Mouse (Mus musculus) urinary bladder, postnatal 10 days (tissue): ENCODE results near the gene Hist1h2be.

Source experiments
- DNase-seq: peaks from one replicate; pipeline ENCODE4 v3.0.0; 2022; ENCODE audit warnings: low spot score

Hist1h2be gene

DNA sequence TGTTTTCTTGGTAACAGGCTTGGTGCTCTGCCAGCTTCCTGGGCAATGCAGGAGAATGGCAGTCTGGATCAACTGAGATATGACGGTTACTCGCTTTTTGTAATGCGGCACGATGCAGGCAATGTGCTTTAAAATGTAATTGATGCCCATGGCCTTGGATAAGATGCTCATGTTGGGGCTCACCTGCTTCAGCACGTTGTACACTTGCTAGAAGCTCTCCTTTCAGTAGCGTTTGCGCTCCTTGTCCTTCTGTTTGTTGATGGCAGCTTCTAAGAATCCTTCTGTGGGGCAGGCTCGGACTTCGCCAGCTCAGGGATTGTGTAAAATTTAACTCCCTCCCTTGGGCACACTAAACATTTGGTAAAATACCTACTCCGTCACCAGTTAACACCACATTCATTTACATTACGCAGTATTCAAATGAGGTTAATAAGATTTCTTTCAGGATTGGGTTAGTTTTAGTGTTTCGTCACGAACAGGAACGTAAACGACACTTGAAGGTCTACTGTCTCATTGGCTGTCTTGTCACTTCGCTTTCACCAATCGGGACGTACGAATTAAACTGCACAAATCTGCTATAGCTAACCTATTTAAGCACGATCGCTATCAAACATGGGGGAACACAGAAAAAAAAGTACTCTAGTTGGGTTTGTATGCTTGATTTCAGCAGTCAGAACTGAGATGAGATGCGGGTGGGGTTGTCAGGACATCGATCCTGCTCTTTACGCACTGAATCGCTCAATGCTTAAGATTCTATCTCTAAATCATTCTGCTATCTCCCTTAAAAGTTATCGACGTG is at the start of gene Hist1h2be:
TSS of gene Hist1h2be (minus strand) at position 392 of the 799 bp plus-strand sequence.
- DNase-seq = no peak

DNA sequence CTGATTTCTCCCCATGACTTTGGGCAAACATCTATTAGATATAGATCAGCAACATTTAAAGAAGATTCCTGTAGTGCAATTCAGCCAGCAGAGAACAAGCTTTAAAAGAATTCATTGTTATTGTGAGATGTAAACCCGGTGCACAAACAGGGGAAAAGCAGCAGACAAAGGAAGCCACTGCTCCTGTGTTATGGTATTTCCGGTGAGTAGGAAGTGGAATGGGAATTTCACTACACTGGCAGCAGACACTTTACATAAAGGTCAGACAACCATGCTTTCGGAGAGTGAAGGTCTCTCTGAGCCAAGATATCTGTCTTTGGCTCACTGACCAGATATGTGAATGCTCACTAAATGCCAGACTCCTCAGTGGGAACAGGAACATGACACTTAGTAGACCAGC is 41.6 kb upstream of the Hist1h2be start:
- DNase-seq = no peak

DNA sequence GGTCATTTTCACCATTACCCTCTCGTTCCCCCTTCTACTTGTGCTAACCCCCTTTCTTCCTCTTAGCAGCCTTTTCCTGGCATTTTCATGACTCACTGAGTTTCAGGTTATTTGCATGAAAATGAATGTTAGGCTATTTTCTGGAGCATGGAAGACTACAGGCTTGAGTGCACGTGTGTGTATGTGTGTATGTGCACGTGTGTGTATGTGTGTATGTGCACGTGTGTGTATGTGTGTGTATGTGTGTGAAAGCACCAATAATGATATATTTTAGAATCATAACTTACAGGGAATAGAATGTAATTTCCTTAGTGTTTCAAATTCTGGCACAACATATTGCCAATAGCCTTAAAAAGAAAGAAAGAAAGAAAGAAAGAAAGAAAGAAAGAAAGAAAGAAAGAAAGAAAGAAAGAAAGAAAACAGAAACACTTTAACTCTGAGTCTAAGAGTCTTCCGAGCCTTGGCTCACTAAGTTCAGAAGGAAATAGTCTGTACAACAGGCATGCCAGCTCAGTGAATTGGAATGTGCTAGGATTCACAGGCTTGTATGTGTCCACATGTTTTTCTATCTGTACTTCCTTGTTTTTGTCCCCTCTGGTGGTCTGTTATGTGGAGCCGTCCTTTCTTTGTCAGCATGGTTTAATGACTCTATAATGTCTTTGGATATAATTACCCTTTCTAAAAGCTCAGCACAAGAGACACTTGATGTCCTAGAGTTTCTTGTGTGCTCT is 38.9 kb upstream of the Hist1h2be start:
- DNase-seq = no peak

DNA sequence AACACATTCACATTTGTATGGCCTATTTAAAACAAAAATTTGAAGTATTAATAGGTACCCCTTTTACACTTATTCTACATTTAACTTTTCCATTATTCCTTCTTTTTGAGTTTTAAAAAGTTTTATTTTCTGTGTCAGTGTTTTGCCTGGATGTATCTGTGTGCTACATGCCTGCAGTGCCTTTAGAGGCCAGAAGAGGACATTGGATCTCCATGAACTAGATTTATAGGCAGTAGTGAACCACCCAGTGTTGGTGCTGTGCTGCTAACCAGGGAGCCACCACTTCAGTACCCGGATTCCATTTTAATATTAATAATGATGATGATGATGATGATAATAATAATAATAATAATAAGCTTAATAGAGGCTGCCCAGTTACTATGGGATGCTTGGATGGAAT is 9.7 kb upstream of the Hist1h2be start:
- DNase-seq = no peak

DNA sequence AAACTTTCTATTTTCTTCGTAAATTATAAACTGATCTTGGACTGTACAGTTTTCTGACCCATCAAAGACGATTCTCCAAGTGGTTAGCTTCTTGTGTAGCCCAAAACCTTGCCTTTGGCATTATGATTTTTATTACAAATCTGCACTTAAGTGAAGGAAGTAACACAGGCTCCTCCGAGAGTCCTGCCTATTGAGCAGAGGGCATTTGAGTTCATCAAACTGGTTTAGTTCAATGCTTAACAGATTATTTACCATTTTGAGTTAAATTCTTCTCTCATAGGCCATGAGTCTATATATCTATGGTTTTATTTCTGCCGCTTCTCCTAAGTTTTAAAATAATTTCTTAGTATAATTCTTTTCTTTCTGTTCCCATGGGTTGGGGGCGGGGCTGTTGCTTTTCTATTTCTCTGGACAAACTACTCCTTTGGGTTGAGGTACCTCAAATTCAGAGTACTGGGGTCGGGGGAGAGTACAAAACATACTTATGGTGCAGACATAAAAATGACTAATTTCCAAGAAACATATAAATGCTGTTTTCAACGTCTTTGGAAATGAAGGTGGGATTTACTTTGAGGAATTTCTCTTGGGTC is 2.0 kb upstream of the Hist1h2be start:
- DNase-seq = no peak

DNA sequence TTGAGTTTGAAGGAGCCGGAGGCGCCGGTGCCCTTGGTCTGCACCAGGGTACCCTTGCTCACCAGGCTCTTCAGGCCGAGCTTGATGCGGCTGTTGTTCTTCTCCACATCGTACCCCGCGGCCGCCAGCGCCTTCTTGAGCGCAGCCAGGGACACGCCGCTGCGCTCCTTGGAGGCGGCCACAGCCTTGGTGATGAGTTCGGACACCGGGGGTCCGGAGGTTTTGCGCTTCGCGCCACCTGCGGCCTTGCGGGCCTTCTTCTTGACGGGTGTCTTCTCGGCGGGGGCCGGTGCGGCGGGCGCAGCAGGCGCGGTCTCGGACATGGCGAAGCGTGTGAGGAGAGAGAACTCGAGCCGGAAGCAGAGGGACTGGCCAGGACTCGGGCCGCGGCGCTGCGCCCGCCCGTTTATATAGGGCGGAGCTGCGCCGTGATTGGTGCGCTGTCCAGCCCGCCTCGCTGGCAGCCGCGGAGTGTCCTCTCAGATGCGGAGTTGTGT is 1.3 kb upstream of the Hist1h2be start, which contains the start of gene Hist1h1e:
TSS of gene Hist1h1e (minus strand) at position 384 of the 497 bp plus-strand sequence.
- DNase-seq = peak; percentile 59

DNA sequence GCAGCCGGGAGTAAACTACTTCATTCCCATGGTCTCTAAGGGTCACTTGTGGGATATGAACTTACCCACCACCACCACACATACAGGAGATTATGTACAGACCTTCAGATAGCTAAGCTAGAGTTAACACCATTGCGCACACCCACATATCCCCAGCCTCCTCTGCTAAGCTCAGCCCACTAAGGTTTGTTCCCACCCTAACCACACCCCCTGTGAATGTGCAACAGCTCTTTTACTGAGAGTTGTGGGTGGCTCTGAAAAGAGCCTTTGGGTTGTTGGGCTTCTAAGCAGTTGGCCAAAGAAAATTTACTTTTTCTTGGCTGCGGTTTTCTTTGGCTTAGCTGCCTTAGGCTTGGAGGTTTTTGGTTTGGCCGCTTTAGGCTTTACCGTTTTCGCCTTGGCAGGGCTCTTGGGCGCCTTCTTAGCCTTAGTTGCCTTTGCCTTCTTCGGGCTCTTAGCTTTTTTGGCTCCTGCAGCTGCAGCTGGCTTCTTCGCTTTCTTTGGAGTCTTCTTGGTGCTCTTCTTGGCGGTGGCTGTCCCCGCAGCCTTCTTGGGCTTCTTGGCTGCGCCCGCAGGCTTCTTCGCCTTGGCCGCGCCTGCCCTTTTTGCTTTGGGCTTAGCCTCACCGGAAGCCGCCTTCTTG is 729 bp upstream of the Hist1h2be start:
- no peak for DNase-seq

DNA sequence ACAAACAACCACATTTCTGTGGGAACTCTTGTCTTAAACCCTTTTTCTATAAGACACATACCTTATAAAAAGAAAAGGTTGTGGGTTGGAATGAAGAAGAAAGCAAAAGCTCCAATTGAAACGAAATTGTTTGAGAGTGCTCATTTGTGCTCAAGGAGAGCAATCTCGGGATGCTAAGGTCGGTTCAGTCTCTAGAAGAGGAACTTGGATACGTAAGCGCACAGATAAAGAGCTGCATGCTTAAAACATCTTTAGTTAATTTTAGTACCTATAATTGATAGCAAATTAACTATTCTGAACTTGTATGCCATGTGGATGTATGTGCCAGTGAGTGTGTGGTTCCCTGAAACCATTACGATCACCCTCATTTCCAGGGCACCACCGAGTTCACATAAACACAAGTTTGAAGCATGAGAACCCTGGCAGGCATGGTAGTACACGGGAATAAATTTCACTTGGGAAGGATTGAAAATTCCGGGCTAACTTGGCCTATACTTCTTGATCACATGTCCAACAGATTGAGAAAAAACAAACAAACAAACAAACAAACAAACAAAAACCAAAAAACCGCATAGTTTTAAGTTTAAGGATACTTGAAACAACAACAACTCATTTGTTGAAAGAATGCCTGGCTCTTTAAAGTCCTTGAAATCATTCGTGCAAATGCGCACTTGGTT is 730 bp downstream of the Hist1h2be start:
- no peak for DNase-seq

DNA sequence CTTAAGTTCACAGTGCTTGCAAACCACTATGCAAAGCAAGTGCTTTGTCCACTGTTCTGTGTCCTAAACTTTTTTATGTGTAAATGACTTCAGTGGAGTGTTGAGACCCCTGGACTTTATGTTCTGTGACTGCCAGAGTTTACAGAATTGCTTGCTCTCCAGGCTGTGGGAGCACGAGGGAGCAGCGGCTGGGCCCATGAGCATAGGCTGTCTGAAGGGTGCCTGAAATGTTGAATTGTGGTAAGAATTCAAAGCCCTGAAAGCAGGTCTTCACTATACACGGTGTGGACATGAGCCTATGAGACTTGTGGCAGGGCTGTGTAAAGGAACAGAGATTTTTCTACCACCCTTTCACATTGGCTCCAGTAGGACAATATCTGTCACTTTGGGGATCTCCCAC is 9.3 kb downstream of the Hist1h2be start:
- no peak for DNase-seq

DNA sequence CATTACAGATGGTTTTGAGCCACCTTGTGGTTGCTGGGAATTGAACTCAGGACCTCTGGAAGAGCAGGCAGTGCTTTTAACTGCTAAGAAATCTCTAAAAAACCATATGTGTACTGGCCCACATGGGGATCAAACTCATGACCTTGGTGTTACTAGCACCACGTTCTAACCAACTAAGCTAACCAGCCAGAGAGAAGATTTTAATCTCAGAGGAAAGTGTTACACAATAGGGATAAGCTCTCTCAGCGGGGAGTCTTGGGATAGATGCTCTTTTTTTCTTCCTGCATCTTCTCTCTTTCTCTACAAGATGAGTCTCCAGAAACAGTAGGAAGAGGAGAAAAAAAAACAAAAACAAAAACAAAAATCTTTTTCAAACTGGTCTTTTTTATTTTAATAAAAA is 10.5 kb downstream of the Hist1h2be start:
- no peak for DNase-seq

DNA sequence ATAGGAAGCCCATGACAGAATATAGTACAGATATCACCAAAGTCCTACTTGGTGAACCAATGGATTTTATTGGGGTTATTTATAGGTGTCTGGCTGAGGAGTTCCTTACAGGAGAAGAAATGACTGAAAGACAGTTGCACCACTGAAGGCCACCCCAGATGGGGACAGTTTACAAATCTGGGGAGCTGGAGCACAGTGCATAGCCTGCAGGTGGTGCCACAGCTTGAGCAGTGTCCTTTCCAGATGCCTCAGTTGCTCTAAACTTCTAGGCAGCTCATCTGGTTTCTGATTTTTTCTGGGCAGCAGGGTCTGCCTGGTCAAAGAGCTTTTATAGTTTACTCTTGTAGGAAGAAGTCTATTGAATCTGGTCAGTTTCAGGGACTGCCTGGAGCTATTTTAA is 11.1 kb downstream of the Hist1h2be start:
- no peak for DNase-seq

DNA sequence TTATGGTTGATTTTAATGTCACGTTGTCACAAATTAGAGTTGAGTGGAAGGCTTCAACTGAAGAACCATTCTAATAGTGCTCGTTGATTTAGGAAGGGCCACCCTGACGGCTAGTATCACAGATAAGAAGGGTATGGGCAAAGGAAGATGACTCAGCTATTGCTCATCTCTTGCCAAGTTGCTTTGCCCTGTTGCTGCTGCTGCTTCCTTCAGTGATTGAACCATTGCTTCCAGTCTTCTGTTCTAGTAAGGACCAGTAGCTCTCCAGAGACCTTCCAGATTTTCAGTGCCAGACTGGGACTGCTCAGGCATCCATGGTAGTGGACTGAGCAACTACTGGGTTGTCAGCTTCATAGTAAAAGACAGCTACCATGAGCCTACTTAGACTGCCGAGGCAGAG is 11.7 kb downstream of the Hist1h2be start:
- no peak for DNase-seq

DNA sequence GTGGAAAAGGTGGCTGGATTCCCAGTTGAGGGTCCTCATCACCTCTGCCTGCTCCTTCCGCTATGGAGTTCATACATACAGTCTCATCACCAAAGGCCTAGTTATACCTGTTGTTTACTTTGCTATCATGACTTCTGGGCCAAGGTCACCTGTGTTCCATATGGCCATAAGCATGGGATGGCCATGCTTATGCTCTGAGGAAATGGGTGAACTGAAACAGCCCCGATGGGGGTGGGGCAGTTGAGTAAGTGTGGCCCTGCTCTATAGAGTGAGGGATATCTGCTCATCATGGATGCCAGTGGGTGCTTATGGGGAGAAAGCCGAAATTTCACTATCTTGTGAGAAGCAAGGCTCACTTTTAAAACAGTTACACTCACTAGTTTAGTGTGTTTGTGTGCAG is 15.9 kb downstream of the Hist1h2be start:
- no peak for DNase-seq

DNA sequence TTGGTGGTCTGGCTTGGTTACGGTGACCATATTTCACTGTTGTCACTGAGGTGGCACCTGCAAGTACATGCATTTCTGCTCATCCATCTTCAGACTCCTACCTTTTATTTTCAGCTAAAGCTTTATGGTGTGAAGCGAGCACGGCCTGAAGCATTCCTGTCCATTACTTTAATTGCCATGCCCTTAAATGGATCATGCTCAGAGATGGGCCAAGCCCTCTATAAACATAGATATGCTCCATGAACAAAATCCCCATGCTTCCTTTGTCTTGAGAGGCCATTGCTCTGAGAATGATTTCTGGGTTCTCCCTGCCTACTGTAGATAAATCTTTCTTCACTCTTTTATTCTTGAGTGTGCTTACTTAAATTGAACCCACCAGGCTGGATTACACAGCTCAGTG is 16.5 kb downstream of the Hist1h2be start:
- no peak for DNase-seq

DNA sequence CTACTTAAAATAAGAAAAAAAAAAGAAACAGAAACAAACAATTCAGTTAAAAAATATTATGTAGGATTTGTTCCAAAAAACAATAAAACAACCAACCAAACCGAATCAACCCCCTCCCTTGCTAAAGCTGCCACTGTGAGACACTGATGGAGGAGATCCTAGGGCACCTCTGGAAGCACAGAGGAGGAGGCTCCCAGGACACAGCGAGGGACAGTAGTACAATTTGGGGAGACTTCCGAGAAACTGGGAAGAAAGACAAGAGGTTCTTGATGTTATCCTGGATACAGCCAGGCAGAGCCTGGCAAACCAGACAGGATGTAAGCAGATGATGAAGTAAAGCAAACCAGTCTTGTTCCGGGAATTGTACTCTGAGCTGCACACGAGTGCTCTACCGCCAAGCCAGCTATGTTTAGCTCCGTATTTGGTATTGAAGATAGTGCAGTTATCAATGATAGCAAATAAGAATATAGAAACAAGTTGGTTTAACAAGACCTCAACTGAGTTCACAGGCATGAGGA is 17.7 kb downstream of the Hist1h2be start:
- DNase-seq = no peak

DNA sequence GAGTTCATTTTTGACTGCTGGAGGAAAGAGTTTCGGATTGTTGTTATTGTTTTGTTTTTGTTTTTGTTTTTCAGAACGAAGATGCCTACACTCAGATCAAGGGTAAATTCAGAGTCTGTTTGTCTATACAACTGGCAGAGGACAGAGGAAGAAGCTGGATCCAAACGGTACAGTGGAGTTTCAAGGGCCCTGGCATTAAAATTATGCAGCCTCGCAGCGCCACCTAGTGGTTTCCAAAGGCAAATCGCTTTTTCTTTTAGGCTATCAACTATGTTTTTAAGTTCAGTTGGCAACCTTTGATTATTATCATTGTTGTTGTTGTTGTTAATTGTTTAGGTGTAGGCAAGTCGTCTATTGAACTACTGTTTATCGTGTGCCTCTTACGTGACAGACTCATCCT is 23.0 kb downstream of the Hist1h2be start:
- peak; percentile 40 for DNase-seq

DNA sequence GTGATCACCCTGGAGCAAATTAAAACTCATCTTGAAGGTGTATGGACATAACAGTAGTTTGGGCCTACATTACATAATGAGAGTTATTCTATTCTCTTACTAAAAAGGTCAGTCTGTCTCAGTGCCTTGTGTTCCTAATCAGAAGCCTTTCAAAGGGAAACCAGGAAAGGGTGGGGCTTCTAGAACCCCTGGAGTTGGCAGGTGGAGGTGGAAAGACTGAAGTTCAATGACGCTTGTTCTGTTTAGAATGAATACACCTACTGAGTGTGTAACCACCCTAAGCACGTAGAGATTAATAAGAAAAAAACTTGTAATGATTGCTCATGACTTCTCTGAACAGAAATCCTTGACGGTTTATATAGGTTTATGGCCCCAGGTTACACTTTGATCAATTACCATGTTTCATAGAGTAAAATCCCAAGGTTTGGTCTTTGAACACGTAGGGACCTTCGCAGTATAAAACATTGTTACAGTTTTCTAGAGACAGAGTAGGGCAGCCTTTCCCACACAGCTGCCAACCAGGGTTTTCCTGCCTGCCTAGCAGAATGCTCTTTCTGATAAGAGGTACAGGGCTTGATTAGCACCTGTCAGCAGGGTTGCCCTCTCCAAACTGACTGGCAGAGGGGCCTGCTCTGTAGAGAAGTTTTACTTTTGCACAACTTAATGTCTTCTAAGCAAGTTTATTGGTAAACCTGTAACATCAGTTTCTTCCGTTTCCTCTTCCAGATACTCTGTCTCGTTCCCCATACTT is 25.1 kb downstream of the Hist1h2be start:
- DNase-seq = no peak

DNA sequence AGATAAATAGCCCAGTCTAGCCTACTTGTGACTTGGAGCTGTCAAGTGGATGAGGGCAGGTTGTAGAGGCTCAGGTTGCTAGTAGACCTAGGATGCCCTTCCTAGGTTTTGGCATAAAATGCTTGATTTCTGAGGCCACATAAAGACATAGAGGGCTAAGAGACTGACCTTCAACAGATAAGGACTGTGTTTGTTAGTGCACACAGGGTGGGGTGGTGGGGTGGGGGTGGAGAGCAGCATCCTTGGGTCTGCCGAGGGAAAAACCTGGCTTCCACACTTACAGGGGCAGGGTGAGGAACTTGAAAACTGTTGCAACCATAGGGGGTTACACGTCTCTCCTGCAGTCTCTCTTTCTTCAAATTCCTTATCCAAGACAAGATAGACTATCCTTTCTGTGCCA is 25.7 kb downstream of the Hist1h2be start:
- DNase-seq = no peak

DNA sequence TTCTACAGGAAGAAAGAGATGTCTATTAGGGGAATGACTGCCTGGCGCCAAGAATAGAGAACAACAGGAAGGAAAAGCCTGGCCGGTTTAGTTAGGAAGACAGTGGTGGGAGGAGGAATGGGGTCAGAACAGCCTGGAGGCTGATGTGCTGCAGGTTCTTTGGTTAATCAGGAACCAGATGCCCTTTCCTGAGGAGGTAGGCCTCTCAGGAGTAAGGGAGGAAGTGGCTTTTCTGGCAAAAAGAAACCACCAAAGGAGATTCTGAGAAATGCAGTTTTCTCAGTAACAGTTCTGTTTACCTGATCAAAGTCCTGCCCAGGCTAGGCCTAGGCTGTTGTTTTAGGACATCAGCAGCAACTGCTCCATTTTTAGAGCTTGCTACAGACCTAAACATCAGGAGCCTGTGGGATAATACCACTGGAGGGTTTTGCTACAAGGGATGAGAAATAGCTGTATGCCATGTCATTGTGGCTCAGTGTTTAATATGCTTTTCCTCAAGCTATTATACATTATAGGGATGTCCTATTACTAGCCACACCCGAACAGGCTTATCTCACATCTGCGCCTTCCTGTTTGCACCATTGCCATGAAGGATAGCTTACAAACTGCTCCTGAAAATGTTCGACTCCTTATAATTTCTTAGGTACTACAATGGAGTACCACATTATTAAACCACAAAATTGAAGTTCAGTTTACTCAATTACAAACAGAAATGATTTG is 27.7 kb downstream of the Hist1h2be start:
- DNase-seq = no peak

DNA sequence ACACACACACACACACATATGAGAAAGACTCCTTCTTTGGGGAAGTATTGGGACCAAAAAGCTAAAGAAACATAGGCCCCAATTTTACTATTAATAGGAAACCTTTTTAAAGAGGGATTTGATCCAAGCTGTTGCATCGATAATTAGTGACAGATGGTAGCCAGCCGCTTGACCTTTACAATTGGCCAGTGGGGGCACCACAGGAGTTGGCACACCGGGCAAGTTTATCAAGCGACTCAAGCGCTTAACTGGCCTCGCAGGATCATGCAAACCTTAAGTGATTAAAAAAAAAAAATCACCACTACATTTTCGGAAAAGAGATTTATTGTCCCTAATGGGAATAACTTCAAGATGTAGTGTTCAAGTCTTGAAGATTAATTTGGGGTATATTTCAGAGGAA is 28.3 kb downstream of the Hist1h2be start:
- DNase-seq = no peak
